Mouse (Mus musculus) heart, postnatal 10 days (tissue): ENCODE results near the gene Slu7. TPM values are rescaled to one million over a fixed set of nuclear protein-coding genes. Genes with fewer than 3 reads are reported as not detected.

Experiments used
- DNase-seq, 2 experiments: peaks; one replicate each; pipeline ENCODE4 v3.0.0; 2021
- intact Hi-C: fragments of 180-260 bp; cut with DNase I; formaldehyde crosslinking; loops from one replicate; pipeline ENCODE4 v1.15.1; 2025
- total RNA-seq, 2 experiments: library from RNA; stranded (reverse); gene quantifications; 2 replicates each; pipeline ENCODE4 v1.2.3; 2021

Slu7 gene
- total RNA-seq = 10 to 100 TPM; 29.5 to 31.4 TPM

GRCm38 (mm10) chr11:43433254-43434023 lies at the start of gene Slu7:
Slu7 (plus strand) TSS chr11:43433744.
- intact Hi-C loops = no loop called here
- peak; percentile 83 to 86 for DNase-seq

- intact Hi-C loops = no loop called here
Measured at GRCm38 (mm10) chr11:43385055-43385649, 48.4 kb upstream of the Slu7 start.

GRCm38 (mm10) chr11:43385716-43386115 lies 47.8 kb upstream of the Slu7 start:
- intact Hi-C loops = no loop called here

More at GRCm38 (mm10) chr11:43385055-43385649, 48.4 kb upstream of the Slu7 start:
- DNase-seq = peak; percentile 61 to 68

GRCm38 (mm10) chr11:43387004-43387880 lies 46.3 kb upstream of the Slu7 start:
- DNase-seq = no peak
- intact Hi-C loops = no loop called here

More at GRCm38 (mm10) chr11:43385716-43386115, 47.8 kb upstream of the Slu7 start:
- peak; percentile 12 to 15 for DNase-seq

GRCm38 (mm10) chr11:43388122-43389097 lies 45.1 kb upstream of the Slu7 start:
- intact Hi-C loops = no loop called here

GRCm38 (mm10) chr11:43389118-43389517 lies 44.4 kb upstream of the Slu7 start:
- no peak for DNase-seq
- intact Hi-C loops = no loop called here

More at GRCm38 (mm10) chr11:43388122-43389097, 45.1 kb upstream of the Slu7 start:
- DNase-seq = no peak

GRCm38 (mm10) chr11:43392757-43393156 lies 40.8 kb upstream of the Slu7 start:
- DNase-seq = no peak
- intact Hi-C loops = no loop called here

GRCm38 (mm10) chr11:43393325-43393724 lies 40.2 kb upstream of the Slu7 start:
- no peak for DNase-seq
- intact Hi-C loops = no loop called here

GRCm38 (mm10) chr11:43395073-43395948 lies 38.2 kb upstream of the Slu7 start:
- intact Hi-C loops = no loop called here
- DNase-seq = no peak

GRCm38 (mm10) chr11:43396246-43396645 lies 37.3 kb upstream of the Slu7 start:
- DNase-seq = no peak
- intact Hi-C loops = no loop called here

- intact Hi-C loops = no loop called here
Measured at GRCm38 (mm10) chr11:43396672-43397071, 36.9 kb upstream of the Slu7 start.

GRCm38 (mm10) chr11:43399297-43399696 lies 34.2 kb upstream of the Slu7 start:
- intact Hi-C loops = no loop called here
- peak in 1 of 2 experiments; percentile 14 for DNase-seq

More at GRCm38 (mm10) chr11:43396672-43397071, 36.9 kb upstream of the Slu7 start:
- DNase-seq = no peak

- DNase-seq = no peak
- intact Hi-C loops = no loop called here
Measured at GRCm38 (mm10) chr11:43400131-43400530, 33.4 kb upstream of the Slu7 start.

- no peak for DNase-seq
- intact Hi-C loops = no loop called here
Measured at GRCm38 (mm10) chr11:43404150-43404807, 29.3 kb upstream of the Slu7 start.

- intact Hi-C loops = no loop called here
- DNase-seq = no peak
Measured at GRCm38 (mm10) chr11:43408888-43409287, 24.7 kb upstream of the Slu7 start.

- intact Hi-C loops = no loop called here
- no peak for DNase-seq
Measured at GRCm38 (mm10) chr11:43410291-43410690, 23.3 kb upstream of the Slu7 start.

- intact Hi-C loops = no loop called here
- peak; percentile 59 to 79 for DNase-seq
Measured at GRCm38 (mm10) chr11:43411413-43411812, 22.1 kb upstream of the Slu7 start.

- intact Hi-C loops = loop anchor here (2.0 kb wide), 1 partner anchor 64 kb away; no protein-coding TSS in a partner anchor
- DNase-seq = peak; percentile 70 to 88
Measured at GRCm38 (mm10) chr11:43412771-43413451, 20.6 kb upstream of the Slu7 start.
